Mouse (Mus musculus) embryonic facial prominence, embryonic 12.5 days (tissue): ENCODE results near the gene Lmo7. TPM values are rescaled to one million over a fixed set of nuclear protein-coding genes. Genes with fewer than 3 reads are reported as not detected.
A peak's percentile ranks its signal among the peaks of the same experiment; 100 is the strongest.

Experiments used
- ATAC-seq: fragments of 200-750 bp; cut with Nextera tagmentation; 2 replicates; pipeline ENCODE4 v1.8.0; 2017; ENCODE audit not compliant: insufficient number of reproducible peaks, insufficient read depth, low FRiP score, low TSS enrichment
- H3K27ac ChIP-seq: fragments of 300-500 bp; sonication (generic); 2 replicates; pipeline ENCODE4 v1.5.1; 2016; ENCODE audit warnings: mild to moderate bottlenecking
- H3K27me3 ChIP-seq: fragments of 300-500 bp; sonication (generic); 2 replicates; pipeline ENCODE4 v1.6.1; 2016; ENCODE audit warnings: mild to moderate bottlenecking, moderate library complexity
- H3K36me3 ChIP-seq: fragments of 300-500 bp; sonication (generic); 2 replicates; pipeline ENCODE4 v1.6.1; 2016; ENCODE audit warnings: mild to moderate bottlenecking
- H3K4me1 ChIP-seq: fragments of 300-500 bp; sonication (generic); 2 replicates; pipeline ENCODE4 v1.6.1; 2016
- H3K4me2 ChIP-seq: fragments of 300-500 bp; sonication (generic); replicated peaks from 2 replicates; pipeline ENCODE4 v1.6.1; 2016; ENCODE audit warnings: mild to moderate bottlenecking, moderate library complexity
- H3K4me3 ChIP-seq: fragments of 300-500 bp; sonication (generic); 2 replicates; pipeline ENCODE4 v1.5.1; 2016; ENCODE audit warnings: mild to moderate bottlenecking
- H3K9ac ChIP-seq: fragments of 300-500 bp; sonication (generic); 2 replicates; pipeline ENCODE4 v1.6.1; 2016; ENCODE audit warnings: mild to moderate bottlenecking, moderate library complexity
- H3K9me3 ChIP-seq: fragments of 300-500 bp; sonication (generic); 2 replicates; pipeline ENCODE4 v1.6.1; 2016; ENCODE audit warnings: mild to moderate bottlenecking, moderate library complexity
- WGBS: fragments of 180-500 bp; shearing (Covaris S2); methylation state at CpG from one replicate; pipeline ENCODE4 v1.1.7; 2016; 5-methylcytosine and 5-hydroxymethylcytosine counted together
- polyA plus RNA-seq: library from polyadenylated mRNA; unstranded; fragments of >200 nt; fragmentation: Nextera tagmentation; extraction: Ambion mirVana; gene quantifications from 2 replicates; pipeline ENCODE4 v1.2.1, GENCODE M21; 2016

Gene Lmo7
- polyA plus RNA-seq, 1 experiment from 2014 or later, result 10.6 TPM

DNA sequence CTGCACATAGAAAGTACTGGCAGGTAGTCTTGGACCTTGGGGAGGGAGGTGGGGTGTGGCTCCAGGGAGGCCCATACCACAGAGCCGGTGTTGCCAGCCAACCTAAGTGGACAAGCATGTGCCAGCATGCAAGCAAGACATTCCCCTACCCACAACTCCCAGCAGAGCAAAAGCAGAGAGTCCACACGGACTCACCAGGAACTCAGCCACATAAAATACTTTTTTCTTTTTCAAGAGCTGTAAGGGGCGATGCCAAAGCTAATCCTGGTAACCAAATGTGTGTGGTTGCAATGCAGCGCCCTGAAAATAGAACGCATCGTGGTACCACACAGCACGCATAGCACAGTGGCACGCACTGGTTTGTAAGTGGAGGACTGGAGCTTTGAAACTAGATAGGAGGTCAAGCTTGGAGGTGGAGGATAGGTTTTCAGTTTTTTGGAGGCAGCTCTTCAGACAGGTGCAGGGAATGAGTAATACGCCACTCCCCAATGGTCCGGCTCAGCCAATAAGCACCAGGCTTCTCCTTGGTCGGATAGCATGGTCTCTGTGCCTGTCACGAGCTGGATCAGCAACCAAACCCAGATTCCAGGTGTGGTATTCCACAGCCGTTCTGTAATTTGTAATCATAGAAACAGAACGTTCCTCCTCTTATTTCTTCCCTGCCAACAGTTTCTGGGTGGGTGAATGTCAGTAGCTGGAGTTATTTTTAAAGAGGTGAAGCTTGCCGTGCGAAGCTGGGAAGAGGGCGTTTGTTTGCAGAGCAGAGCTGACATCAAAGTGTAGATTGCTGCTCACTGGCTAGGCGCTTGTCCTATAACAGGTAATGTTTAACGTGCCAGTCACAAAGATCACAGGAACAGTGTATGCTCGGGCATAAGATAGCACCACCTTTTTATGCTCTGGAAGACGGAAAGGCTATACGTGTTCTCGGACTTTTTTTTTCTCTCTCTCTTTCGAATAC, 110.3 kb downstream of the Lmo7 start:
- Histone ChIP-seq H3K4me1 (peaks cover 4% of the 10 kb centered on the region; the same call in 1 of the 2 replicates), H3K27ac (no peak overlapping the region), H3K4me2 (0 out of 2 replicates have a peak overlapping the region, but pooled peaks have one; percentile 15), H3K9me3 (no peaks in the 10 kb centered on the region), H3K27me3 (no peaks in the 10 kb centered on the region), H3K36me3 (no peaks in the 10 kb centered on the region), H3K4me3 (no peak overlapping the region), H3K9ac (no peak overlapping the region)
- ATAC-seq, result peak; percentile 80; the same call in 1 of the 2 replicates
- WGBS, result 72% methylated on average over 24 of the region's 24 CpGs

DNA sequence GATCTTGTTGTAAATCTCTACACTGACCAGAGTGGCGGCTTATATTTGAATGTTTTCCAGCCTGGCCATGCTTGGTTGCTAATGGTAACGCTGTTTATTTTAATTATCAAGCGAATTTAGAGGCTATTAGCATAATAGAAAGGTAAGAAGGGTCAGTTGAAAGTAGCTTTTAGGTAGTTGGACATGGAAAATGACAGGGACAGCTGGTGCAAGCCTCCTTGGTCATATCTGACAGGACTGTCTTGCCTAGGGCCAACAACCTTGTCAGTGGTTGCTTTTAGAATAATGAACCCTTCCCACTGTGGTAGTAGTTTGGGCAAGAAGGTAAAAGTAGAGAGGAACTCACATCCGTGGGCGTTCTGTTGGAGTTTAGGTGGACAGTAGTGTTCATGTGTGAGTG, 111.5 kb downstream of the Lmo7 start:
- Histone ChIP-seq H3K9ac (no peak overlapping the region), H3K4me1 (peaks cover 4% of the 10 kb centered on the region; the same call in 1 of the 2 replicates), H3K27ac (no peak overlapping the region), H3K27me3 (no peaks in the 10 kb centered on the region), H3K9me3 (no peaks in the 10 kb centered on the region), H3K4me3 (no peak overlapping the region), H3K4me2 (no peak overlapping the region), H3K36me3 (no peaks in the 10 kb centered on the region)
- ATAC-seq, result no peak
- WGBS, result 85% methylated on average over 5 of the region's 5 CpGs

DNA sequence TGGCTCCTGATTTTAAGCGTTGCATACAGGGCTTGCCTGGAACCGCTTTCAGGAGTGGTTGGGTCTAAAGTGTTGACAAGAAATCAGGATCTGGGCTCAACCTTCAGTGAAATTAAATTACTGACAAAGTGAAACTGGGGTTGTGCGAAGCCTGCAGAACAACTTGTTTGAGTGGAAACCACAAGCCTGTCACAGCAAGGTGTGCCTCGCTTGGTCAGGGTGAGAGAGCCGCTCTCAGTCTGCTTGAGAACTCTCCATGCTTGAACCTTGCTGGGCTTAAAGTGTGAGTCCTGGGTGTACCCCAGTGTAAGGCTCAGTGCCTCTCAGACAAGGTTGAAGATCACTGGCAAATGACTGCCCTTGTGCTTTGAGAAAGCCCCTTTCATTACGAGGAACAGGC, 112.8 kb downstream of the Lmo7 start:
- no peak overlapping the region for H3K4me3 ChIP-seq
- H3K27ac ChIP-seq, result no peak overlapping the region
- no peaks in the 10 kb centered on the region for H3K9me3 ChIP-seq
- H3K36me3 ChIP-seq, result no peaks in the 10 kb centered on the region
- no peaks in the 10 kb centered on the region for H3K27me3 ChIP-seq
- H3K9ac ChIP-seq, result no peak overlapping the region
- ATAC-seq, result no peak
- H3K4me2 ChIP-seq, result no peak overlapping the region
- H3K4me1 ChIP-seq, result peaks cover 4% of the 10 kb centered on the region; the same call in 1 of the 2 replicates
- 80% methylated on average over 6 of the region's 6 CpGs for WGBS

DNA sequence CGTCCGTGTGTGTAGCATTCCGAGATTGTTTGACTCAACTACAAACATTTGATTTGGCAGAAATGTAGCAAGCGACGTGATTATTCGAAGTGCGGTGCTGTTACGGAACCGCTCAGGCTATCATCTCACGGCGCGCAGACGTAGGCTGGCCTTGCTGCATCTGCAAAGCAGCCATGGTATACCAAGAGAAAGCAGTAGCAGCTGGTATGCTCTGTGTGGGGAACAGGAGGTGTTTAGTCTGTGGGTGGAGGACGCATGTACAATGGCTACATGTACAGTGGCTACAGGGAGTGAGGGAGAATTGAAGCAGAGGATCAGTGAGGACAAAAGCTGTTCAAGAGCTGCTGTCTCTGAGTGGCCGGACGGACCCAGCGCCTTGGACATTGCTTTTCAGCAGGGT, 113.7 kb downstream of the Lmo7 start:
- Histone ChIP-seq H3K4me1 (peaks cover 4% of the 10 kb centered on the region; the same call in 1 of the 2 replicates), H3K9me3 (no peaks in the 10 kb centered on the region), H3K36me3 (no peaks in the 10 kb centered on the region), H3K9ac (no peak overlapping the region), H3K27me3 (no peaks in the 10 kb centered on the region), H3K4me3 (no peak overlapping the region), H3K27ac (no peak overlapping the region), H3K4me2 (no peak overlapping the region)
- no peak for ATAC-seq
- WGBS, result 88% methylated on average over 17 of the region's 17 CpGs

DNA sequence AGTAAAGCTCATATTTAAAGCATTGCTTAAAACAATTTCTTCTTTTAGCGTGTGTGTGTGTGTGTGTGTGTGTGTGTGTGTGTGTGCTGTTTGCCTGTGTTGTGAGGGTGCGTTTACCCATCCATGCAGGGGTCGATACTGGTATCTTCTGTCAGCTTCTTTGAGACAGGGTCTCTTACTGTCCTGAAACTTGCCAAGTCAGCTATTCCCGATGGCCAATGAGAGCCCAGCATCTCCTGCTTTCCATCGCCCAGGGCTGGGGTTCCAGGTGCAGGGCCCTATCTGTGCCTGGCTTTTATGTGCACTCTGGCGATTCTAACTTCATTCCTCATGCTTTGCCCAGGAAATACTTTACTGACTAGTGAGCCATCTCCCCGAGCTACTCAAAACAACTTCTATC, 114.7 kb downstream of the Lmo7 start:
- Histone ChIP-seq H3K36me3 (no peaks in the 10 kb centered on the region), H3K4me1 (peaks cover 4% of the 10 kb centered on the region; the same call in 1 of the 2 replicates), H3K9me3 (no peaks in the 10 kb centered on the region), H3K27ac (no peak overlapping the region), H3K9ac (no peak overlapping the region), H3K4me2 (no peak overlapping the region), H3K27me3 (no peaks in the 10 kb centered on the region), H3K4me3 (no peak overlapping the region)
- no peak for ATAC-seq
- 61% methylated on average over 7 of the region's 7 CpGs for WGBS

DNA sequence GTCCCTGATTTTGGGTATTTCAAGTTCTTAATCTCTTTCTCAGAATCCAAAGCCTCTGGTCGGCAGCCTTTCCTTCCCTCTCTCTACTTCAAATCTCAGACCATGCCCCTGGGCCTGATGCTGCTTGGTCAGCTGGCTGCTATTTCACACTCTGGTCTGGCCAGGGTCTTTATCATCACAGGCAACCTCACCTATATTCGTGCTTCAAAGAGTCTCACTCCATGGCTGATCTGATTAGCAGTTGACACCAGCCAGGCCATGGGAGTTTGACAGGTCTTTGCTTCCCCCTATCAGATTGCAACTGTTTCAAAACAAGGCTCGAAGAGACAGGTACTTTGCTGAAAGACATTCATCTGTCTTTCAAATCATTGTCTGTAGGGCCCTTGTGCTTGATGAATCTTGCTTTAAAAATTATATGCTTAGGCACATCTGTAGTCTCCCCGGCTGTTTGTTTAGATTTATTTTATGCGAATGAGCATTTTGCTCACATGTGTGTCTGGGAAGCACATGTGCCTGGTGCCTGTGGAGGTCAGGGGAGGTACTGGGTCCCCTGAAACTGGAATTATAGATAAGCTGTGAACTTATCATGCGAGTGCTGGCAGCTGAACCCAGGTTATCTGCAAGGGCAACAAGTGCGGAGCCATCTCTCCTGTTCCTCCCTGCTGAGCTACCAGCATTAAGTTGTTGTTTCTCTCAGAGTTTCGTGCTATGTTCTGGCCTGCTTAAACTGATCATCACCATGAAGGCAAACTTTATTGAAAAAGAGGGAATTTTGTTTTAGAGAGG, 116.5 kb downstream of the Lmo7 start:
- WGBS, result 61% methylated on average over 8 of the region's 8 CpGs
- Histone ChIP-seq H3K9ac (no peak overlapping the region), H3K27ac (no peak overlapping the region), H3K4me3 (no peak overlapping the region), H3K4me1 (peaks cover 8% of the 10 kb centered on the region; the same call in 1 of the 2 replicates), H3K36me3 (no peaks in the 10 kb centered on the region), H3K4me2 (no peak overlapping the region), H3K9me3 (no peaks in the 10 kb centered on the region), H3K27me3 (no peaks in the 10 kb centered on the region)
- no peak for ATAC-seq

DNA sequence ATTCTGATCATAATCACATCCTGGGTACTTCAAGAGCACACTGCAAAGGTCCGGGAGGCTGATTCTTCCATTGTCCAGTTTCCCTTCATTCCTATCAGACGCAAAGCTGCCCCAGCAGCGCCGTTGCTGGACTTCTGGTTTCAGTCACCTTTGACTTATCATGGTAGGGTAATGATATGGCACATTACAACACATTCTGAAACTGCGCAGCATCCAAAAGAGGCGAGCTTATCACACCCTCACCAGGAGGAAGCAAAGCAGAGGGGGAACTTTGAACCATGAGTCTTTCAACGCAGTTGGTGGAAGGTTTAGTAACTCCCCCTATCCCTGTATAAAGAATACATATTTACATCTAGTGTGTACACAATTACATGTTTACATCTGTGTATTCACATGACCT, 117.8 kb downstream of the Lmo7 start:
- Histone ChIP-seq H3K4me2 (no peak overlapping the region), H3K9ac (no peak overlapping the region), H3K27me3 (no peaks in the 10 kb centered on the region), H3K4me3 (no peak overlapping the region), H3K9me3 (no peaks in the 10 kb centered on the region), H3K27ac (no peak overlapping the region), H3K36me3 (no peaks in the 10 kb centered on the region), H3K4me1 (peaks cover 8% of the 10 kb centered on the region; the same call in 1 of the 2 replicates)
- WGBS, result 85% methylated on average over 7 of the region's 7 CpGs
- ATAC-seq, result no peak

DNA sequence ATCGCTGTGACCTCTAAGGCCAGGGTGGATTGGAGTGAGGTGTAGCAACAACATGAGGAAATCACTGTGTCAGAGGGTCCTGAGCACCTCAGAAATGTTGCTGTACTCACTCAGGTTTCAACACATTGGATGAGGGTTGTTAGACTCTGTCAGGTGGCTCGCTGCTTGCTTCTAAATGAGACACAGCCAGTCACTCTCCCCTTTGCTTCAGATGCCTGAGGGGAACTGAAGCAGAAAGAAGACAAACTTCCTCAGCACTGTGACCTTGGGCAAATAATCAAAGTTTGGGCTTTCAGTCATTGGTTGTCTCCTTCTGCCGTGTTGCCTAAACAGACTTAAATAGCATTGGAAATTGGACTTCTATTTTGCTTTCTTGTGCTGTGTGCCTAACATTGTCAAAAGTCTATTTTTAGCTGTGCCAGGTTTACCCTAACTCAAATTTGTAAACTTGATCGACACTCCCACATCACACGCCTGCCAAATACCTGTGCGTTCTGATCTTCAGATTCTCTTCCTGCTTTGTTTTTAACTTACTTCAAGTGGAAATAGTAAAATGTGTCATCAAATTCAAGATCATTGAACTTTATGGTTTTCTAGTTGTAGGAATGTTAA, 122.9 kb downstream of the Lmo7 start:
- 77% methylated on average over 6 of the region's 6 CpGs for WGBS

DNA sequence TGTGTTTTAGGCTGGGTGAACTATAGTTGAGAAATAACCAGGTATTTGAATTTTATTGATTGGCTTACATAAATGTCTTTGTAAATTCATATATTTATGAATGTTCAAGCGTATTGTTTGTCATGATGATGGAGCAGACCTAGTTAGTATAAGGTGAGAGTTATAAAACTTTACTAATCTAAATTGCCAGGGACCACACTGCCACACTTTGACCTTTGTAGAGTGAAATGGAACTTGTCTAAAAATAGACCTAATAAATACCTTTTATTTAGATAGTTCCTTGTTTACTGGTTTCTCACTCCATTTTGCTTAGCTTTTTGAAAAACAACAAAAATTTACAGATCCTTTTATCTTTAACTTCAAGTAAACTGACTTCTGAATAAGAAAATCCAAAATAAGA, 123.5 kb downstream of the Lmo7 start:
- ATAC-seq, result no peak
- H3K9ac ChIP-seq, result no peak overlapping the region
- no peak overlapping the region for H3K4me2 ChIP-seq
- H3K4me1 ChIP-seq, result peaks cover 5% of the 10 kb centered on the region; the same call in 1 of the 2 replicates
- H3K4me3 ChIP-seq, result no peak overlapping the region
- no peaks in the 10 kb centered on the region for H3K36me3 ChIP-seq
- H3K27me3 ChIP-seq, result no peaks in the 10 kb centered on the region
- WGBS, result 84% methylated on average over 1 of the region's 1 CpGs
- H3K9me3 ChIP-seq, result no peaks in the 10 kb centered on the region
- H3K27ac ChIP-seq, result no peak overlapping the region

More for the DNA sequence above, 122.9 kb downstream of the Lmo7 start:
- H3K9me3 ChIP-seq, result no peaks in the 10 kb centered on the region
- no peak overlapping the region for H3K27ac ChIP-seq
- no peak overlapping the region for H3K9ac ChIP-seq
- no peak overlapping the region for H3K4me2 ChIP-seq
- H3K36me3 ChIP-seq, result no peaks in the 10 kb centered on the region
- peaks cover 5% of the 10 kb centered on the region; the same call in 1 of the 2 replicates for H3K4me1 ChIP-seq
- no peaks in the 10 kb centered on the region for H3K27me3 ChIP-seq
- ATAC-seq, result no peak
- H3K4me3 ChIP-seq, result no peak overlapping the region

DNA sequence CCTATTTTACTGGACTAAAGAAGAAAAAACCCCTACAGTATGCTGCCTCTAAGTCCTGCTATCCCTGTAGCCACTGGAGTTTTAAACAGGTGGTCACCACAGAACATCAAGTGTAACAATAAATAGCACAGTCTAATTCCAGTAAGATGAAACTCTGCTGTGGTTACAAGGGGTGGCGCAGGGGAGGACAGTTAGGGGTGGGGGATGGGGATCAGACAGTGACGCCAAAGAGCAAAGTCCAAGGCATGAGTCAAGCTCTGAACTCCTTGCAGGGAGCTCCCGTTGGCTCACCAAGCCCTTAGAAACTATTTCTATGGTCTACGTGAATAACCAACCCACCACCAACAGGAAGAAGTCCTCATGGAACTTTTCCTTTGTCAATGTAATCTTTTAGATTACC, 124.0 kb downstream of the Lmo7 start:
- no peak overlapping the region for H3K27ac ChIP-seq
- ATAC-seq, result no peak
- H3K4me2 ChIP-seq, result no peak overlapping the region
- H3K4me3 ChIP-seq, result no peak overlapping the region
- peaks cover 5% of the 10 kb centered on the region; the same call in 1 of the 2 replicates for H3K4me1 ChIP-seq
- H3K27me3 ChIP-seq, result no peaks in the 10 kb centered on the region
- no peaks in the 10 kb centered on the region for H3K9me3 ChIP-seq
- no peak overlapping the region for H3K9ac ChIP-seq
- H3K36me3 ChIP-seq, result no peaks in the 10 kb centered on the region
- WGBS, result 60% methylated on average over 4 of the region's 4 CpGs

DNA sequence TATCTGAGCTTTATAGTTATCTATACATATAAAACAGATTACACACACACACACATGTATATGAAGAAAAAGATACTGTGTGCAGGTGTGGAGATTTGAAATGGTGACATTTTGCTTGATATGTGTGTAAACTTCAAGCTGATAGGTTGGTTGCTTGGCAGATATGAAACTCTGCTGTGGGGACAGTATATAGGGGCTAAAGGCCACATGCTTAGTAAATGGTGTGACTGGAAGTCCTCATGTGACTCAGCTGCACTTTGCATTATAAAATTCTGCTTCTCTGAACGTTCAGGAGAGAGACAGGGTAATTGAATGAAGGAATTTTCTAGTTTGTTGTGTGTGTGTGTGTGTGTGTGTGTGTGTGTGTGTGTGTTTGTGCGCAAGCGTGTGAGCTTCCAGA, 124.5 kb downstream of the Lmo7 start:
- 80% methylated on average over 3 of the region's 3 CpGs for WGBS
- H3K4me1 ChIP-seq, result peaks cover 5% of the 10 kb centered on the region; the same call in 1 of the 2 replicates

More for the DNA sequence above, 124.5 kb downstream of the Lmo7 start:
- H3K4me2 ChIP-seq, result no peak overlapping the region
- no peaks in the 10 kb centered on the region for H3K27me3 ChIP-seq
- H3K36me3 ChIP-seq, result no peaks in the 10 kb centered on the region
- H3K9ac ChIP-seq, result no peak overlapping the region
- H3K9me3 ChIP-seq, result no peaks in the 10 kb centered on the region
- ATAC-seq, result no peak
- H3K4me3 ChIP-seq, result no peak overlapping the region
- no peak overlapping the region for H3K27ac ChIP-seq
